Mouse (Mus musculus) embryonic stem cell, embryonic (primary cell): ENCODE results near the gene Ldlrad1.

ENCODE experiments used
- CTCF ChIA-PET, 4 experiments: fragments of 300-600 bp in 2 of 4; fragments of 350-600 bp in 2 of 4; sonication (Branson Sonifier 250); formaldehyde crosslinking; loops; one replicate each; lab custom pipeline; 2022; ENCODE audit warnings: inconsistent platforms in 2 of 4; lab: Charles Lee
- POLR2A ChIA-PET, 4 experiments: fragments of 300-600 bp in 2 of 4; fragments of 350-600 bp in 2 of 4; sonication (Branson Sonifier 250); formaldehyde crosslinking; loops; one replicate each; lab custom pipeline; 2022; ENCODE audit warnings: antibody characterized with exemption in 4 of 4, inconsistent platforms in 1 of 4; lab: Charles Lee

Ldlrad1 gene

GRCm38 (mm10) chr4:107193841-107194240 is 15.1 kb upstream of the Ldlrad1 start:
- ChIA-PET POLR2A (interaction anchor here in 1 of 4 experiments (0.7 kb wide), 1 partner anchor 16 kb away, joined by 3 read pairs; the partner anchor contains the start of gene Tmem59), CTCF (no interaction called here)

- POLR2A ChIA-PET, result interaction anchor here in 2 of 4 experiments (1.1 to 1.4 kb wide), 2 partner anchors 18 kb away, joined by 4 read pairs; partner anchors contain the start of gene Tmem59 (in 2 of the 2)
- CTCF ChIA-PET, result interaction anchor here in 1 of 4 experiments (0.7 kb wide), 1 partner anchor 153 kb away, joined by 3 read pairs; no protein-coding TSS in a partner anchor
Observed at GRCm38 (mm10) chr4:107196454-107196853, 12.5 kb upstream of the Ldlrad1 start.

GRCm38 (mm10) chr4:107198072-107198471 is 10.9 kb upstream of the Ldlrad1 start:
- CTCF ChIA-PET, result interaction anchor here in 1 of 4 experiments (0.6 kb wide), 1 partner anchor 13 kb away, joined by 4 read pairs; no protein-coding TSS in a partner anchor
- POLR2A ChIA-PET, result interaction anchor here in 2 of 4 experiments (1.2 to 2.3 kb wide), 2 partner anchors 20 to 31 kb away, joined by 3 to 6 read pairs; partner anchors contain the start of gene Tmem59 (in 1 of the 2)

GRCm38 (mm10) chr4:107201779-107202178 is 7.2 kb upstream of the Ldlrad1 start:
- CTCF ChIA-PET, result interaction anchor here in 1 of 4 experiments (0.6 kb wide), 1 partner anchor 436 kb away, joined by 3 read pairs; no protein-coding TSS in a partner anchor
- POLR2A ChIA-PET, result interaction anchor here in 2 of 4 experiments (1.1 to 2.2 kb wide), 3 partner anchors 21 to 23 kb away, joined by 4 to 7 read pairs (median 5); partner anchors contain the start of genes Tmem59 (in 2 of the 2) and Tceanc2 (in 1 of the 2)

GRCm38 (mm10) chr4:107203001-107203400 is 6.0 kb upstream of the Ldlrad1 start:
- ChIA-PET CTCF (no interaction called here), POLR2A (interaction anchor here in 2 of 4 experiments (1.3 to 2.2 kb wide), 4 partner anchors 16 to 50 kb away, joined by 4 to 7 read pairs (median 4); partner anchors contain the start of genes Hspb11 (in 1 of the 2), Lrrc42 (in 1 of the 2), Tceanc2 (in 1 of the 2) and Tmem59 (in 1 of the 2))

GRCm38 (mm10) chr4:107207016-107207415 is 2.0 kb upstream of the Ldlrad1 start:
- POLR2A ChIA-PET, result no interaction called here
- CTCF ChIA-PET, result no interaction called here

- CTCF ChIA-PET, result interaction anchor here in 1 of 4 experiments (0.6 kb wide), 1 partner anchor 13 kb away, joined by 4 read pairs; no protein-coding TSS in a partner anchor
- POLR2A ChIA-PET, result interaction anchor here in 2 of 4 experiments (0.6 to 1.5 kb wide), 4 partner anchors 11 to 104 kb away, joined by 3 read pairs; partner anchors contain the start of gene Tmem59 (in 1 of the 2)
Observed at GRCm38 (mm10) chr4:107210483-107211097, 1.6 kb downstream of the Ldlrad1 start.

- ChIA-PET POLR2A (interaction anchor here in 2 of 4 experiments (0.6 to 1.5 kb wide), 3 partner anchors 10 to 103 kb away, joined by 3 read pairs; partner anchors contain the start of gene Tmem59 (in 1 of the 2)), CTCF (interaction anchor here in 1 of 4 experiments (0.6 kb wide), 1 partner anchor 14 kb away, joined by 4 read pairs; no protein-coding TSS in a partner anchor)
Observed at GRCm38 (mm10) chr4:107211465-107211864, 2.5 kb downstream of the Ldlrad1 start.

- ChIA-PET POLR2A (interaction anchor here in 1 of 4 experiments (1.5 kb wide), 1 partner anchor 34 kb away, joined by 3 read pairs; the partner anchor contains the start of gene Tmem59), CTCF (no interaction called here)
Observed at GRCm38 (mm10) chr4:107211936-107212335, 3.0 kb downstream of the Ldlrad1 start.

GRCm38 (mm10) chr4:107213279-107214011 is 4.5 kb downstream of the Ldlrad1 start:
- CTCF ChIA-PET, result no interaction called here

GRCm38 (mm10) chr4:107217574-107217973 is 8.6 kb downstream of the Ldlrad1 start:
- ChIA-PET POLR2A (interaction anchor here in 1 of 4 experiments (1.3 kb wide), 1 partner anchor 39 kb away, joined by 4 read pairs; the partner anchor contains the start of gene Tmem59), CTCF (no interaction called here)

More at GRCm38 (mm10) chr4:107213279-107214011, 4.5 kb downstream of the Ldlrad1 start:
- POLR2A ChIA-PET, result interaction anchor here in 1 of 4 experiments (1.2 to 1.4 kb wide), 2 partner anchors 13 to 35 kb away, joined by 3 to 4 read pairs; partner anchors contain the start of gene Tmem59

- ChIA-PET CTCF (interaction anchor here in 1 of 4 experiments (1.0 kb wide), 1 partner anchor 128 kb away, joined by 5 read pairs; no protein-coding TSS in a partner anchor), POLR2A (interaction anchor here in 1 of 4 experiments (0.6 to 1.3 kb wide), 5 partner anchors 10 to 379 kb away, joined by 3 read pairs; partner anchors contain the start of genes Tceanc2 and Tmem59)
Observed at GRCm38 (mm10) chr4:107221524-107221923, 12.5 kb downstream of the Ldlrad1 start.

GRCm38 (mm10) chr4:107223225-107224204 is 14.5 kb downstream of the Ldlrad1 start:
- ChIA-PET POLR2A (interaction anchor here in 3 of 4 experiments (0.6 to 0.8 kb wide), 5 partner anchors 35 to 604 kb away, joined by 3 to 5 read pairs (median 3); partner anchors contain the start of gene Tmem59 (in 2 of the 3)), CTCF (interaction anchor here in 1 of 4 experiments (0.6 kb wide), 3 partner anchors 34 to 185 kb away, joined by 3 to 5 read pairs (median 4); no protein-coding TSS in a partner anchor)

- POLR2A ChIA-PET, result interaction anchor here in 1 of 4 experiments (0.7 to 2.1 kb wide), 2 partner anchors 10 to 17 kb away, joined by 3 to 4 read pairs; no protein-coding TSS in a partner anchor
Observed at GRCm38 (mm10) chr4:107226313-107226712, 17.3 kb downstream of the Ldlrad1 start.

GRCm38 (mm10) chr4:107232219-107232618 is 23.2 kb downstream of the Ldlrad1 start:
- POLR2A ChIA-PET, result interaction anchor here in 1 of 4 experiments (0.7 to 1.2 kb wide), 2 partner anchors 12 to 153 kb away, joined by 3 to 4 read pairs; no protein-coding TSS in a partner anchor
- CTCF ChIA-PET, result interaction anchor here in 1 of 4 experiments (0.7 kb wide), 1 partner anchor 10 kb away, joined by 5 read pairs; no protein-coding TSS in a partner anchor

More at GRCm38 (mm10) chr4:107226313-107226712, 17.3 kb downstream of the Ldlrad1 start:
- CTCF ChIA-PET, result no interaction called here

GRCm38 (mm10) chr4:107238253-107238652 is 29.3 kb downstream of the Ldlrad1 start:
- CTCF ChIA-PET, result interaction anchor here in 2 of 4 experiments (0.5 to 1.0 kb wide), 3 partner anchors 57 to 388 kb away, joined by 3 to 4 read pairs (median 3); no protein-coding TSS in a partner anchor
- POLR2A ChIA-PET, result interaction anchor here in 1 of 4 experiments (0.6 to 2.4 kb wide), 2 partner anchors 15 to 216 kb away, joined by 3 to 11 read pairs; partner anchors contain the start of genes Hspb11 and Lrrc42
